Mouse (Mus musculus): ENCODE results near the gene Plcd4.
"Not testable (repeated sequence)": the region's sequence is repeated elsewhere in the genome, so short reads cannot be mapped to it uniquely, and the experiment has no call there.

Plcd4 gene

DNA sequence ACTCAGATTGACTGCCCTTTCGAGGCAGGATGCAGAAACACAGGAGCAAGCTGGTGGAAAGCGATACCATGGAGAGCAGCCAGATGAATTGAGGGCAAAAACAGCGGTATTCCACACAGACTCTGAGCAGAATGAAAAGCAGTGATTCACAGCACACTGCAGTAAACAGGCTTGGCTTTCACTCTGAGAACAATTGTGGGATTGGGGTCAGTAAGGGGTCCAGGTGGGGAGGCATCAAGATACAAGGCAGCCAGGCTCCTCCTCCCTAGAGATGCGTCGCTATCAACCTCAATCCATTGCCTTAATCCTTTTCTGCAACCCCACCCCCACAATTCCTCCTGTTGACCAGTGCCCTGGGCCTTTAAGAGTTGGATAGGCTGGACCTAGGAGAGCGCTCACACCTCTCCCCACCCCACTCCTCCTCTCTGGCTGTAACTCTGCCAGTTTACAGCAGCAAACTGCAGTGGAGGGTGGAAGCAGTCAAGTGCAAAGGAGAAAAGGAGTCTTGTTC lies at the start of gene Plcd4:
Gene Plcd4 (plus strand): TSS at position 438 of the 511 bp plus-strand sequence.
- DNase-seq: no peak

- DNase-seq: no peak
These were observed 41.6 kb upstream of the Plcd4 start for GRCm38 (mm10) chr1:74501106-74501505.

GRCm38 (mm10) chr1:74505393-74505720 lies 37.3 kb upstream of the Plcd4 start:
- DNase-seq: no peak

GRCm38 (mm10) chr1:74505721-74506464 lies 36.8 kb upstream of the Plcd4 start, which contains the start of gene Cnot9:
Gene Cnot9, plus strand, starts transcription at chr1:74506058.
- DNase-seq: peak; percentile 100

DNA sequence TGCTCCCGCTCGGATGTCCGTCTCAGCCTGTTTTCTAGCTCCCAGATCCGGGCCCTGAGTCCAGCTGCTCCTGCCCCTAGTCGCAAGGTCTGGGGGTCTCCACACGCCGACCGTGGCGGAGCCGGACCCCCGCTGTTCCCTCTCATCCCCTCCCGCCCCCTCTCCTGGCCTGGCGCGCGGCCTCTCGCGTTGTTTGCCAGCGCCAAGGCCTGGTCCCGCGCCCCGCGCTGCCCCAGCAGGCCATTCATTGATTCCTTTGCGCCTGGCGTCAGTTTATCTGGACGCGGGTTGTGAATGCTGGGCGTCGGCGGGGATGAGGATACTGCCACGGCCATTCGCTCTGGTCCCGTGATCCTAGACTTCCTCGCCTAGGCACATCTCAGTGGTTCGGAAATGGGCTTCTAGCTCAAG lies 36.2 kb upstream of the Plcd4 start:
- no peak for DNase-seq

- DNase-seq: no peak
These were observed 34.9 kb upstream of the Plcd4 start for GRCm38 (mm10) chr1:74507780-74508179.

GRCm38 (mm10) chr1:74511306-74511705 lies 31.4 kb upstream of the Plcd4 start:
- DNase-seq: no peak

DNA sequence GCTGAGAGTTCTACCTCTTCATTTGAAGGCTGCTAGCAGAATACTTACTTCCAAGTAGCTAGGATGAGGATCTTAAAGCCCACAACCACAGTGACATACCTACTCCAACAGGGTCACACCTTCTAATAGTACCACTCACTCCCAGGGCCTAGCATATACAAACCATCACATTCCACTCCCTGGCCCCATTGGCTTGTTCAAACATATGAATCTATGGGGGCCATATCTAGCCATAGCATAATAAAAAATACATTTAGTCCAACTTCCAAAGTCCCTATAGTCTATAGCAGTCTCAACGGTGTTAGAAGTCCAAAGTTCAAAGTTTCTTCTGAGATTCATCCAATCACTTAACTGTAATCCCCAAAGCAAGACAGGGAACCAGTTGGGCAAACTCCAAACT lies 29.7 kb upstream of the Plcd4 start:
- not testable (repeated sequence) for DNase-seq

DNA sequence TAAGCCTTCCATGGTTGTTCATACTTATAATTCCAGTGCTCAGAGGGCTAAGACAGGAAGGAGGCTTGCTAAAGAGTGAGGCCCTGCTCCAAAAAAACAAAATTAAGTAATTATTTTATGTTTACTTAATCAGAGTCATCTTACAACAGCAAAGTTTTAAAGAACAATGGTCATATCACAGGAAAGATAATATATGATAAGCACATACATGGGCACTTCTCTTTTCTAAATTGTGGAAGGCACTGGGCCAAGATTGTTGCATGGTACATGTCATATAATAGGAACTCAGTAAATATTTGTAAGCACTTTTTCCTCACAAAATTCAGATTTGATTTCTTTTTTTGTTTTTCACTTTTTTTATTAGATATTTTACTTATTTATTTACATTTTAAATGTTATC lies 22.8 kb upstream of the Plcd4 start:
- DNase-seq: no peak

DNA sequence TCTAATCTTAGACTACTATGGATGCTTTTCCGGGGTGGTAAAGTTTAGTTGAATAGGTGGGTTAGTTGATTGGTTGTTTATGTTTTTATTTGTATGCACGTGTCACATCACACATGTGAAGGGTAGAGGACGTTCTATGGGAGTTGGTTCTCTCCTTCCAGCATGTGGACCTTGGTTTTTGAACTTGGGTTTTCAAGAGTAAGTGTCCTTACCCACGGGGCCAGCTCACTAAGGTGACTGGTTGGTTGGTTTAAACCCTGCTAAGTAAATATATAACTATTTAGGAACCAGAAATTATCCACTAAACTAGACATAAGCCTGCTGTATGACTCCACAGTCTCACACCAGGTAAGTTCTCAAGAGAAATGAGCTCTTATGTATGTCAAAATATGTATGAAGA lies 17.9 kb upstream of the Plcd4 start:
- DNase-seq: no peak

- DNase-seq: no peak
These were observed 14.1 kb upstream of the Plcd4 start for GRCm38 (mm10) chr1:74528589-74528988.

GRCm38 (mm10) chr1:74538650-74539049 lies 4.0 kb upstream of the Plcd4 start:
- no peak for DNase-seq

DNA sequence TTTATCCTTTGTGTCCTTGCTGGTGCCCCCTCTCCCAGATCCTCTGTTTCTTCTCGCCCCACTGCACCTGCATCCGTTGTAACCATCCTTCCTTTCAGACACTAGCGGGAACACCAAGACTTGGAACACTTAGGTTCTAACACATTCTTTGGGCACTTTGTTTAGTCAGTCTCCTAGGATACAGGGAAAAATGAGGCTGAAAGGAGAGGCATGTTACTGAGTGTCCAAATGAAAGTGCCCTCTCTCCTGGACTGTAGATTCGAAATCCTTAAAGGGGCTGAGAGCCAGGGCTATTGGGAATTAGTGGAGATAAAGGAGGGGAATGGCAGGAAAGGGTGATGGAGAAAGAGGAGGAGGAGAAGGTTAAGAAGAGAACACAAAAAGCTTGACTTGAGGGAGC lies 1.5 kb downstream of the Plcd4 start, which contains the start of gene Usp37:
Gene Usp37 (minus strand): TSS at position 101 of the 400 bp plus-strand sequence.
- DNase-seq: no peak

DNA sequence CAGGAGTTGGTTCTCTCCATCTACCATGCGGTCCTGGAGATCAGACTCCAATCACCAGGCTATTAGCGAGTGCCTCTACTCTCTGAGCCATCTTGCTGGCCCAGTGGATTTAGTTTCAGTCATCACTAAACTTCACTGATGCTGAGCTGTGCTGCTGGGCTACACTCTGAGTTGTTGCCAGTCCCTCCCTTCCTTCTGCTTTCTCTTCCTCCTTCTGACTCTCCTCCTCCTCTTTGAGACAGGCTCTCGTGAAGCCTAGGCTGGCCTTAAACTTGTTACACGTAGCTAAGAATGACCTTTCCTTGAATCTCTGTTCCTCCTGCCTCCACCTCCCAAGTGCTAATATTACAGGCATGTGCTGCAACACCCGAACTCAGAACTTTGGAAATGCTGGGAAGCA lies 16.4 kb downstream of the Plcd4 start:
- no peak for DNase-seq

DNA sequence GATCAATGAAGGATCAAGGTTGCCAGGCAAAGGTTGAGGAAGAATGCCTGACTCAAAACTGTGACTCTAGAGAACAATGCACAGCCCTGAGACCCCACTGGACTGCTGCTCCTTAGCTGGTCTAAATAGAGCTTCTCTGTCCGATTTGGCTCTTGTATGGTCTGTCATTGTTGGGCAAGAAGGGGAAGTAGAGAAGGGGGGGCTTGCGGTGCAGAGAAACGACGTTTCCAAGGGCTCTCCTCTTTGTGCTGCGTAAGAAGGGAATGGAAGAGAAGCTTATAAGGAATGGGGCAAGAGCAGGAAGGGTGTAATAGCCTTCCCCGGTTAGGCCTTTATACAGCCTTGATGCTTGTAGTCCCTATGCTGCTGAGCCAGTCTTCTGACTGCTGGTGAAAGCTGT lies 23.1 kb downstream of the Plcd4 start:
- DNase-seq: no peak

DNA sequence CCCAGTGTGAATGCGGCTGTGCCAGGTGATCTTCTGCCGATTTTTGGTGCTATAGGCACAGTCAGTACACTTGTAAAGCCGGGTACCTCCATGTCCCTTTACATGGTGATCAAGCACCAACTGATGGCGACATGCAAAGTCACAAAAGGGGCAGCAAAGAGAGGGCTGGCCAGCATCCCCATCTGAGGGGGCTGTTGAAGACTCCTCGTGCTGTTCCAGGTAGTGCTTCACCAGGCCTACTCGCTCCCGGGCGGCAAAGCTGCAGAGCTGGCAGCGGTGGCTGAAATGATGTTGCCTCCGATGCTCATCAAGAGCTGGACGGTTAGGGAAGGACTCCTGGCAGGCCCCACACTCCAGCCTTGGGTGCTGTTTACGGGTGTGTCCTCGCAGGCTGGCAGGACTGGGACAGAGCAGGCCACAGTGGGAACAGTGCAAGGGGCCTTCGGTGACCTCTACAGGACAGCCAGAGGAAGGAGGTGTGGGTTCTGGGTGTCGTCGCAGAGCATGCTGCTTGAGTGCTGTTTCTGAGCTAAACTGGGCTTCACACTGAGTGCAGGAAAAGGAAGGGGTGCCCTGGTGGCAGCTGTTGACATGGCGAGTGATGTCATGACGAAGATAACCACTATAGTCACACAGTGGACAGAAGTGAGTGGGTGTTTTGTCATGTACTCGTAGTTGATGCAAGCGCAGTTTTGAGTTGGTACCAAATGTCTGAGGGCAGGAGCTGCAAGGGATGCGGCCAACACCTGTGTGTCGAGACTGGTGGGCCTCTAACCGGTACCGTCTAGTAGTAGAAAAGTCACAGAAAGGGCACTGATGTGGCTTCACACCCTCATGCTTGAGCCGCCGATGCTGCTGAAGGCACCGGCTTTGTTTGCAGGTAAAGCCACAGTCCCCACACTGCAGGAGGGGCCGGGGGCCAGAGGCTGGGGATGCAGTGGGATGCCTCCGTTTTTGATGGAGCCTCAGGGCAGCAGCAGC lies 27.3 kb downstream of the Plcd4 start:
- DNase-seq: no peak

DNA sequence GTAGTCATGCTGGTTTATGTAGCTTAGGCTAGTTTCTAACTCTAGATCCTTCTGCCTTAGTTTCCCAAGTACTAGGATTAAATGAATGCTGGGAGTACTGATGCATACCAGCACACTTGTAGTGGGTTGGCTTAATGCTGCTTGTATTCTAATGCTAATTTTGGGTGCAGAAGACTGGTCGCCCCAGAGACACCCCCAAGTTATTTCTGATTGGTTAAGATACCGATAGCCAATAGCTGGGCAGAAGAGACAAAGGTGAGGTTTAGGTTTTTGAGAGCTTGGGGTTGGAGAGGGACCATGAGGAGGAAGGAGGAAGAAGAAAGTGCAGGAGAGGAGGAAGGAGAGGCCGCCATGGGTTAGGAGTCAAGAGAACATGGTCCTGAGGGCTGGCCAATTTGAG lies 39.9 kb downstream of the Plcd4 start:
- DNase-seq: no peak

- DNase-seq: no peak
These were observed 42.1 kb downstream of the Plcd4 start for GRCm38 (mm10) chr1:74584616-74585398.

GRCm38 (mm10) chr1:74587233-74587772 lies 44.6 kb downstream of the Plcd4 start:
- no peak for DNase-seq

- peak; percentile 99 for DNase-seq
These were observed 45.2 kb downstream of the Plcd4 start, which contains the start of the genes Zfp142 and Bcs1l for GRCm38 (mm10) chr1:74587773-74588445. Gene Zfp142, minus strand, starts transcription at chr1:74588246. Gene Bcs1l, plus strand, starts transcription at chr1:74588289.

GRCm38 (mm10) chr1:74594434-74594833 lies 51.7 kb downstream of the Plcd4 start:
- DNase-seq: no peak
